Mouse (Mus musculus): ENCODE measurements around the gene Polr2f. TPM values are rescaled to one million over a fixed set of nuclear protein-coding genes. Genes with fewer than 3 reads are reported as not detected.

Gene Polr2f
- polyA plus RNA-seq, 1 experiment, result 166 TPM

DNA sequence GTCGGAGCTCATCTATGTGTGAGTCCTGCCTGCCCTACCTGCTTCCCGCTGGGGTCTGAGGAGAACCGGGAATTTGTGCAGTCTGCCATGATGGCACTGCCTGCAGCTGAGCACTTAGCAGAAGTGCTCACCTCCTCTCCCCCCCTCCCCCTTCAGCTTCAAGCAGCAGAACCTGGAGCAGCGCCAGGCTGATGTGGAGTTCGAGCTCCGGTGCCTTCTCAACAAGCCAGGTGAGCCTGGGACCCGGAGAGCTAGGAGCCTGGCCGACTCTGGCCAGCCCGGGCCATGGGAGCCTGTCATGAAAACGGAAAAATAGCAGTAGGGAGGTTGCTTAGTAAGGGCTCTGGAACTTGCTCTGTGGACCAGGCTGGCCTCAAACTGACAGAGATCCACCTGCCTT is 10.0 kb upstream of the Polr2f start:
- TF ChIP-seq CTCF (IDR thresholded peaks at IDR 0.05; ENCODE audit: low read depth, low read length), result no peak
- TF ChIP-seq POLR2A (IDR thresholded peaks at IDR 0.05; ENCODE audit: insufficient read depth, low read length), result no peak
- no peak for TF ChIP-seq EP300 (IDR thresholded peaks at IDR 0.05; ENCODE audit: insufficient read depth, low read depth, low read length)
- no peaks in the 10 kb centered on the region for H3K36me3 ChIP-seq (ENCODE audit: control insufficient read depth, insufficient read depth, low read length, poor library complexity, severe bottlenecking)

DNA sequence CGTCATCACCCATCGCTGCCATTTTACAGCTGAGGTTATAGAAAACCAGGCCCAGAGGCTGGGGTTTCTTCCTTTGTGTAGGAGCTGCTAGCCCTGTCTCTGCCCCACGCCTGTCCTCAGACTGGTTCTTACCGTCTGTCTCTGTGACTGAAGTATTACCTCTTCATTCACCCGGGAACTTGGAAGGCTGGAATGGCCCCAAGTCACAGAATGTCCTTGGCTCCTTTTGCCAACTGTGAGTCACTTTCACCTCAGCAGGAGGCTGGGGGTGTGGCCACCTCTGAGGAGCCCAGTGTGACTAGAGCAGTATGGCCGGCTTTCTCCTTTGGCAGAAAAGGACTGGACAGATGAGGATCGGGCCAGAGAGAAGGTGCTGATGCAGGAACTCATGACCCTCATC is 9.4 kb upstream of the Polr2f start:
- Histone ChIP-seq H3K9me3 (replicated peaks; ENCODE audit: control insufficient read depth, insufficient read depth, low read length, poor library complexity, severe bottlenecking) (no peaks in the 10 kb centered on the region), H3K27me3 (ENCODE audit: control insufficient read depth, insufficient read depth, low read length, poor library complexity, severe bottlenecking) (no peaks in the 10 kb centered on the region), H3K4me3 (ENCODE audit: low read depth, low read length) (no peak overlapping the region), H3K9ac (ENCODE audit: low read depth, poor library complexity, severe bottlenecking) (no peak overlapping the region), H3K36me3 (ENCODE audit: control insufficient read depth, insufficient read depth, low read length, poor library complexity, severe bottlenecking) (no peaks in the 10 kb centered on the region), H3K27ac (ENCODE audit: insufficient read depth, low read length) (no peak overlapping the region), H3K4me1 (ENCODE audit: control insufficient read depth, insufficient read depth, low read length) (peaks cover 2% of the 10 kb centered on the region)
- no peak for TF ChIP-seq EP300 (IDR thresholded peaks at IDR 0.05; ENCODE audit: insufficient read depth, low read depth, low read length)
- no peak for TF ChIP-seq POLR2A (IDR thresholded peaks at IDR 0.05; ENCODE audit: insufficient read depth, low read length)
- TF ChIP-seq CTCF (IDR thresholded peaks at IDR 0.05; ENCODE audit: low read depth, low read length), result no peak

More for the DNA sequence above, 10.0 kb upstream of the Polr2f start:
- H3K9me3 ChIP-seq (replicated peaks; ENCODE audit: control insufficient read depth, insufficient read depth, low read length, poor library complexity, severe bottlenecking), result no peaks in the 10 kb centered on the region
- H3K27ac ChIP-seq (ENCODE audit: insufficient read depth, low read length), result no peak overlapping the region
- H3K4me1 ChIP-seq (ENCODE audit: control insufficient read depth, insufficient read depth, low read length), result peaks cover 2% of the 10 kb centered on the region
- no peak overlapping the region for H3K4me3 ChIP-seq (ENCODE audit: low read depth, low read length)
- no peak overlapping the region for H3K9ac ChIP-seq (ENCODE audit: low read depth, poor library complexity, severe bottlenecking)
- no peaks in the 10 kb centered on the region for H3K27me3 ChIP-seq (ENCODE audit: control insufficient read depth, insufficient read depth, low read length, poor library complexity, severe bottlenecking)

DNA sequence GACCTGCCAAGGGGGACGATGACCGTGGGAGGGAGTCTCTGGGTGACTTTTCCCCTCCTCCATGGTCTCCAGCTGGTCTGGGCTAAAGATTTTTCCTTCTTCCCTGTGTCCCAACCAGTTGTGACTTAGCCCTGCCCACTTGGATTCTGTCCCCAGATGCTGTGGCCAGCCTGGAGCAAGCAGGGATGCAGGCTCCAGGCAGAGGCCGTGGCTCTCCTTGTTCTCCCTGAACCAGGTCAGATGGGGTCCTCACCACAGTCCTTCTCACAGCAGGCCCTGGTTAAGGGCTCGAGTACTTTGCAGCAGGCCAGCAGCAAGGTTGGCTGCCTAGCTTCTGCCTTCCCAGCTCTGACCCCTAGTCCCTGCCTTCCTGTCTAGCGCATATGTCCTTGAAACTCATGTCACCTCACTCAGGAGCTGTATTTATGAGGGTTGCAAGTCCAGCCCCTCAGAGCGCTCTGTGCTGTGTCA is 7.6 kb upstream of the Polr2f start:
- TF ChIP-seq CTCF (IDR thresholded peaks at IDR 0.05; ENCODE audit: low read depth, low read length) (no peak), POLR2A (IDR thresholded peaks at IDR 0.05; ENCODE audit: insufficient read depth, low read length) (no peak), EP300 (IDR thresholded peaks at IDR 0.05; ENCODE audit: insufficient read depth, low read depth, low read length) (no peak)
- no peaks in the 10 kb centered on the region for H3K9me3 ChIP-seq (replicated peaks; ENCODE audit: control insufficient read depth, insufficient read depth, low read length, poor library complexity, severe bottlenecking)
- H3K4me3 ChIP-seq (ENCODE audit: low read depth, low read length), result no peak overlapping the region
- peaks cover 2% of the 10 kb centered on the region for H3K4me1 ChIP-seq (ENCODE audit: control insufficient read depth, insufficient read depth, low read length)
- no peak overlapping the region for H3K27ac ChIP-seq (ENCODE audit: insufficient read depth, low read length)
- H3K9ac ChIP-seq (ENCODE audit: low read depth, poor library complexity, severe bottlenecking), result no peak overlapping the region
- no peaks in the 10 kb centered on the region for H3K36me3 ChIP-seq (ENCODE audit: control insufficient read depth, insufficient read depth, low read length, poor library complexity, severe bottlenecking)
- H3K27me3 ChIP-seq (ENCODE audit: control insufficient read depth, insufficient read depth, low read length, poor library complexity, severe bottlenecking), result no peaks in the 10 kb centered on the region

- H3K4me3 ChIP-seq (ENCODE audit: low read depth, low read length), result no peak overlapping the region
- H3K36me3 ChIP-seq (ENCODE audit: control insufficient read depth, insufficient read depth, low read length, poor library complexity, severe bottlenecking), result no peaks in the 10 kb centered on the region
- H3K27me3 ChIP-seq (ENCODE audit: control insufficient read depth, insufficient read depth, low read length, poor library complexity, severe bottlenecking), result no peaks in the 10 kb centered on the region
- H3K9me3 ChIP-seq (replicated peaks; ENCODE audit: control insufficient read depth, insufficient read depth, low read length, poor library complexity, severe bottlenecking), result no peaks in the 10 kb centered on the region
- H3K27ac ChIP-seq (ENCODE audit: insufficient read depth, low read length), result no peak overlapping the region
- no peak overlapping the region for H3K9ac ChIP-seq (ENCODE audit: low read depth, poor library complexity, severe bottlenecking)
- TF ChIP-seq EP300 (IDR thresholded peaks at IDR 0.05; ENCODE audit: insufficient read depth, low read depth, low read length) (no peak), CTCF (IDR thresholded peaks at IDR 0.05; ENCODE audit: low read depth, low read length) (no peak), POLR2A (IDR thresholded peaks at IDR 0.05; ENCODE audit: insufficient read depth, low read length) (no peak)
- H3K4me1 ChIP-seq (ENCODE audit: control insufficient read depth, insufficient read depth, low read length), result peaks cover 2% of the 10 kb centered on the region
Observed at GRCm38 (mm10) chr15:79134496-79135270, 6.1 kb upstream of the Polr2f start.

- no peak for TF ChIP-seq POLR2A (IDR thresholded peaks at IDR 0.05; ENCODE audit: insufficient read depth, low read length)
- TF ChIP-seq CTCF (IDR thresholded peaks at IDR 0.05; ENCODE audit: low read depth, low read length), result no peak
- no peak for TF ChIP-seq EP300 (IDR thresholded peaks at IDR 0.05; ENCODE audit: insufficient read depth, low read depth, low read length)
- Histone ChIP-seq H3K27ac (ENCODE audit: insufficient read depth, low read length) (no peak overlapping the region), H3K36me3 (ENCODE audit: control insufficient read depth, insufficient read depth, low read length, poor library complexity, severe bottlenecking) (no peaks in the 10 kb centered on the region), H3K9me3 (replicated peaks; ENCODE audit: control insufficient read depth, insufficient read depth, low read length, poor library complexity, severe bottlenecking) (no peaks in the 10 kb centered on the region), H3K4me1 (ENCODE audit: control insufficient read depth, insufficient read depth, low read length) (peaks cover 2% of the 10 kb centered on the region), H3K27me3 (ENCODE audit: control insufficient read depth, insufficient read depth, low read length, poor library complexity, severe bottlenecking) (no peaks in the 10 kb centered on the region), H3K4me3 (ENCODE audit: low read depth, low read length) (no peak overlapping the region), H3K9ac (ENCODE audit: low read depth, poor library complexity, severe bottlenecking) (no peak overlapping the region)
Observed at GRCm38 (mm10) chr15:79135332-79135731, 5.5 kb upstream of the Polr2f start.
